Mouse (Mus musculus): ENCODE data around the gene Eef2k.
A peak's percentile ranks its signal among the peaks of the same experiment; 100 is the strongest.
"Not testable (repeated sequence)": the region's sequence is repeated elsewhere in the genome, so short reads cannot be mapped to it uniquely, and the experiment has no call there.

The Eef2k gene

GRCm38 (mm10) chr7:120882674-120883073 lies 40.0 kb downstream of the Eef2k start:
- no peak for DNase-seq

GRCm38 (mm10) chr7:120883523-120884290 lies 41.1 kb downstream of the Eef2k start:
- DNase-seq = no peak

- DNase-seq = no peak
Observed at GRCm38 (mm10) chr7:120884746-120885145, 42.1 kb downstream of the Eef2k start.

GRCm38 (mm10) chr7:120893123-120893522 lies 50.5 kb downstream of the Eef2k start:
- no peak for DNase-seq

- DNase-seq = no peak
Observed at GRCm38 (mm10) chr7:120897054-120897453, 54.4 kb downstream of the Eef2k start.

GRCm38 (mm10) chr7:120897711-120898335 lies 55.2 kb downstream of the Eef2k start:
- DNase-seq = no peak

GRCm38 (mm10) chr7:120900191-120900590 lies 57.6 kb downstream of the Eef2k start:
- DNase-seq = no peak

GRCm38 (mm10) chr7:120901701-120902100 lies 59.1 kb downstream of the Eef2k start:
- peak; percentile 11 for DNase-seq

GRCm38 (mm10) chr7:120902931-120903330 lies 60.3 kb downstream of the Eef2k start:
- DNase-seq = peak; percentile 15

GRCm38 (mm10) chr7:120910172-120910571 lies 67.5 kb downstream of the Eef2k start:
- not testable (repeated sequence) for DNase-seq

- not testable (repeated sequence) for DNase-seq
Observed at GRCm38 (mm10) chr7:120911268-120911667, 68.6 kb downstream of the Eef2k start.

- DNase-seq = peak; percentile 14
Observed at GRCm38 (mm10) chr7:120913332-120913731, 70.7 kb downstream of the Eef2k start.

- peak; percentile 25 for DNase-seq
Observed at GRCm38 (mm10) chr7:120916262-120916875, 73.7 kb downstream of the Eef2k start.

- DNase-seq = no peak
Observed at GRCm38 (mm10) chr7:120917279-120917591, 74.6 kb downstream of the Eef2k start.

GRCm38 (mm10) chr7:120917592-120918461 lies 75.2 kb downstream of the Eef2k start, which contains the start of gene Polr3e:
Gene Polr3e (plus strand): TSS chr7:120917744.
- peak; percentile 97 for DNase-seq

- peak; percentile 83 for DNase-seq
Observed at GRCm38 (mm10) chr7:120918526-120918962, 75.9 kb downstream of the Eef2k start.

- no peak for DNase-seq
Observed at GRCm38 (mm10) chr7:120933110-120933509, 90.5 kb downstream of the Eef2k start.

- DNase-seq = no peak
Observed at GRCm38 (mm10) chr7:120933680-120934195, 91.1 kb downstream of the Eef2k start.

- DNase-seq = peak; percentile 71
Observed at GRCm38 (mm10) chr7:120934716-120935115, 92.1 kb downstream of the Eef2k start.

GRCm38 (mm10) chr7:120936522-120936921 lies 93.9 kb downstream of the Eef2k start:
- no peak for DNase-seq

GRCm38 (mm10) chr7:120938206-120938605 lies 95.6 kb downstream of the Eef2k start:
- no peak for DNase-seq

GRCm38 (mm10) chr7:120940343-120940742 lies 97.7 kb downstream of the Eef2k start:
- no peak for DNase-seq

GRCm38 (mm10) chr7:120941214-120941613 lies 98.6 kb downstream of the Eef2k start:
- DNase-seq = no peak

Measured in embryo, embryonic 11 days (tissue).